Mouse (Mus musculus) left cerebral cortex, adult 2 months (tissue): ENCODE data around the gene Abcc3. TPM values are rescaled to one million over a fixed set of nuclear protein-coding genes. Genes with fewer than 3 reads are reported as not detected.
A peak's percentile ranks its signal among the peaks of the same experiment; 100 is the strongest.

Experiments used
- DNase-seq, 2 experiments: peaks; one replicate each; pipeline ENCODE4 v3.0.0; 2021 to 2022; ENCODE audit warnings: low spot score in 2 of 2, mixed read lengths in 1 of 2; ENCODE audit errors: extremely low spot score in 1 of 2
- H3K27ac ChIP-seq: fragments of 200-600 bp; 2 replicates; pipeline ENCODE4 v1.8.1; 2022
- H3K4me3 ChIP-seq: fragments of 200-600 bp; 2 replicates; pipeline ENCODE4 v1.8.1; 2022
- CTCF ChIP-seq: fragments of 200-600 bp; IDR thresholded peaks from 2 replicates; pipeline ENCODE4 v1.8.1; 2022; ENCODE audit warnings: antibody characterized with exemption, mild to moderate bottlenecking, moderate library complexity
- intact Hi-C: fragments of 180-260 bp; cut with DNase I; formaldehyde crosslinking; loops from one replicate; pipeline ENCODE4 v1.15.1; 2025
- total RNA-seq, 2 experiments: library from RNA; stranded (reverse); gene quantifications; 2 replicates each; pipeline ENCODE4 v1.2.3; 2021

The Abcc3 gene
- total RNA-seq, 2 experiments from 2014 or later = 1.6 to 2.4 TPM

DNA sequence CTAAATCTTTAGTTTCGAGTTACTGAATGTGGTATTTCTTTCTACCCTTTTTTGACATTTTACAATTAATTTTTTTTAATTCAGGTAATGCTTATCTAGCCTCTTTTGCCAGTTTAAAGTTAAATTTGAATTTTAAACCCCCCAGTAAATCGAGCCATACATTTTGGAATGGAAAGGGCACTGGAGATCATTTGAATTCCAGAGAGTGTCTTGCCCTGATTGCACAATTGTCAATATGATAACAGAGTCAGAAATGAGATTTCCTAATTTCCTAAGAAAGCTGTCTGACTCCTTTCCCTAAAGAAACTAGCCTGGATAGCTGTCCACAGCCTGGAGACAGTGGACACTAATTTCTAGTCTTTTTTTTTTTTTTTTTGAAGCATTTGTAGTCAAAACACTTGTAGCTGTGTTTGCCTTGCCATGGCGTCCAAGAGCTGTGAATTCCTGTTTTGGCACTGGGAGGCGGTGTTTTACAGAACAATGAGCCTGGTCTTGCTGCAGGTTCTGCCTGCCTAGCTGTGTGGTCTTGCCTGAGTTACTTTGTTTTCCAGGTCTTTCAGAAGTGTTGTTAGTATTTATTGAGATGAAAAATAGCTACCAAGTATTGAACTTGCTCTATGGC lies 63.4 kb downstream of the Abcc3 start:
- intact Hi-C loops = loop anchor here (2.0 to 10.0 kb wide), 4 partner anchors 75 to 665 kb away; partner anchors contain the start of genes Cacna1g, Ppp1r9b and Rsad1
- TF ChIP-seq CTCF = peak; percentile 55
- DNase-seq = peak; percentile 48 to 58
- Histone ChIP-seq H3K27ac (peak overlapping the region; percentile 100), H3K4me3 (peak overlapping the region; percentile 80)

GRCm38 (mm10) chr11:94328644-94329025 lies 64.2 kb downstream of the Abcc3 start:
- no peak for TF ChIP-seq CTCF
- intact Hi-C loops = loop anchor here (2.0 to 10.0 kb wide), 4 partner anchors 76 to 666 kb away; partner anchors contain the start of genes Cacna1g, Ppp1r9b and Rsad1
- peak overlapping the region; percentile 100 for H3K27ac ChIP-seq
- peak overlapping the region; percentile 80 for H3K4me3 ChIP-seq
- no peak for DNase-seq

DNA sequence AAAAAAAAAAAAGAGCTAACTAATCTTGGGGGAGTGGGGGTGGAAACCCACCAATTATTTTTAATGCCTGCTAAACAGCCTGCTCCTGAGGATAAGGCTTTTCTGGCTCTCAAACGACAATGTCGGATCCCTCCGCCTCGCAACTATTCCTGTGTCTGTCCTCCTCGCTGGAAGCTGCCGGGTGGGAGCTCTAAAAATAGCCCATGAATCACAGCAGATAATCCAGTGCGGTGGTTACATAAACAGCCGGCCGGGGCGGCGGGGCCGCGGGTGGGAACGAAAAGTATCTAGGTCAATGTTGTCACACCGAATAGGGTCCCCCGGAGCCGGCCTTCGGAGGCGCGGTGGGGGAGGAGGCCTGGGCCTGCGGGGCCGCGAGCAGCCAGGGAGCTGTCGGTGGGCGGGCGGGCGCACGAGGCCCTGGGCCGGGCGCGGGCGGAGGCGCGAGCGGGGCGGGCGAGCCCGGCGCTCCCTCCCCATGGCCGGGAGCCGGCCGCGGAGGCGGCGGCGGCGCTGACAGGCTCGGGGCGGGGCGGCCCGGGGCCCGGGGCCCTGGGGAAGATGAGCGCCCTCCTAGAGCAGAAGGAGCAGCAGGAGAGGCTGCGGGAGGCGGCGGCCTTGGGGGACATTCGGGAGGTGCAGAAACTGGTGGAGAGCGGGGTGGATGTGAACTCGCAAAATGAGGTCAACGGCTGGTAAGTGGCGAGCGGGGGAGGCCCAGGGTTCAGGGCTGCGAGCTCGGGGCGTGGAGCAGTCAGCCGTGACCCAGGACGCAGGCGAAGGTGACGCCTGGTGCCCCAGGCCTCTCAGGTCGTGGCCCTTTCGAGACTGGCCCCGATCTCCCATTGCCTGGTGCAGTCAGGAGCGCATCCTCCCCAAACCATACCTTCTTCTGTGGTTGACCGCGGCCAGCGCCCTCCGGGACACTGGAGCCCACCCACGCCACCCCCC lies 64.8 kb downstream of the Abcc3 start, which contains the start of gene Ankrd40:
TSS of gene Ankrd40 (plus strand) at position 309 of the 951 bp plus-strand sequence.
- peak within 1 kb of the TSS; percentile 80 for H3K4me3 ChIP-seq
- intact Hi-C loops = loop anchor here (1.0 to 10.0 kb wide), 5 partner anchors 77 to 667 kb away; partner anchors contain the start of genes Cacna1g, Ppp1r9b and Rsad1
- peak within 1 kb of the TSS; percentile 100 for H3K27ac ChIP-seq
- no peak for TF ChIP-seq CTCF
- DNase-seq = peak; percentile 96 to 98

- TF ChIP-seq CTCF = no peak
- peak overlapping the region; percentile 100 for H3K27ac ChIP-seq
- H3K4me3 ChIP-seq = peak overlapping the region; percentile 80
- no peak for DNase-seq
- intact Hi-C loops = loop anchor here (1.0 to 10.0 kb wide), 3 partner anchors 145 to 668 kb away; partner anchors contain the start of genes Cacna1g and Ppp1r9b
Observed at GRCm38 (mm10) chr11:94326961-94327411, 65.8 kb downstream of the Abcc3 start.

DNA sequence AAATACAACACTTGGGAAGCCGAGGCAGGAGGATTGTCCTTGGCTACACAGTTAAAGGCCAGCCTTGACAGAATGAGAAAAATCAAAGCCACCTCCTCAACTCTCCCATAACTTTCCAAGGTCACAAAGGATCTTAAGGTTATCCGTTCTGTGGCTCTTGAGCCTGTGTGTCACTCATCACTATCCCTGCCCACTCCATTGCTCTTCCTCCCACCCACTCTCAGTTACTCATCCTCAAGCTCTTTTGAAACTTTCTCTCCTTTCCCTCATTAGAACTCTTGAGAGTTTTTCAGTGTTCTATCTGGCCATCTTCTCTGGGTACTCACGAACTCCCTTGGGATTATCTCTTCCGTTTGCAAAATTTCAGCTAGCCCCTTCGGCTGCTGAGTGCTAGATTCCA lies 68.2 kb downstream of the Abcc3 start:
- intact Hi-C loops = loop anchor here (5.0 to 10.0 kb wide), 2 partner anchors 148 to 670 kb away; partner anchors contain the start of genes Cacna1g and Ppp1r9b
- H3K4me3 ChIP-seq = no peak overlapping the region
- no peak for DNase-seq
- TF ChIP-seq CTCF = no peak
- no peak overlapping the region for H3K27ac ChIP-seq

DNA sequence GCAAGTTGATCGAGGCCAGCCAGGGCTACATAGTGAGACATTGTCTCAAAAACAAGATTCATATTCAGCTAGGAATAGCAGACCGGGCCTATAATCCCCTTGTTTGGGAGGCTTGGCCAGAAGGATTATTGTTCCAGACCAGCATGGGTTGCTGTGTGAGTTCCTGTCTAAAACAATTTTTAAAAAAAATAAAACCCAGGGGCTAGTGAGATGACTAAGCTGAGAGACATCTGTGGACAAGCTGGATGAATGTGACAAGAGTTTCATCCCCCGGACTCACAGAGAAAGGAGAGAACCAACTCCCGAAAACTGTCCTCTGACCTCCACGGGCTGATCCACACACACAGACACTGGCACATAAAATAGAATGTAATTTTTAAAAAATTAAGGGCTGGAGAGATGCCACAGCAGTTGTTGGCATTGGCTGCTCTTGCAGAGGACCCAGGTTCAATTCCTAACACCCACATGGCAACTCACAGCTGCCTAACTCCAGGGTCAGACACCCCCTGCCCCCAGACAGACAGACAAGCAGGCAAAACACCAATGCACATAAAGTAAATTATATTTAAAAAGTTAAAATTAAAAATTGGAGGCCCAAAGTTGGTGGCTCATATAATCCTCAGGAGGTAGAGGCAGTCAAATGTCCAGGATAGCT lies 69.4 kb downstream of the Abcc3 start:
- TF ChIP-seq CTCF = no peak
- intact Hi-C loops = loop anchor here (2.0 to 10.0 kb wide), 2 partner anchors 113 to 671 kb away; partner anchors contain the start of genes Ppp1r9b and Tob1
- H3K27ac ChIP-seq = no peak overlapping the region; the same call in 1 of the 2 replicates
- H3K4me3 ChIP-seq = no peak overlapping the region
- no peak for DNase-seq

DNA sequence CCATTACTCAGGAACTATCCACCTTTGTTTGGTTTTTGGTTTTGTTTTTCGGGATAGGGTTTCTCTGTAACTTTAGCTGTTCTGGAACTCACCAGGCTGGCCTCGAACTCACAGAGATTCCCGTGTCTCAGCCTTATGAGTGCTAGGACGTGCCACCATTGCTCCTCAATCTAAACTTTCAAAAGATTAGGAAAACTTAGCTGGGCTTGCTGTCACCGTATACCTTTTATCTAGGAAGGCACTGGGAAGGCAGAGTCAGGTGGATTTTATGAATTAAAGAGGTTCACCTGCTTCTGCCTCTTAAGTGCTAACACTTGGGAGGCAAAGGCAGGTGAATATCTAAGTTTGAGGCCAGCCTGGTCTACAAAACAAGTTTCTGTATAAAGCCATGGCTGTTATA lies 70.2 kb downstream of the Abcc3 start:
- TF ChIP-seq CTCF = no peak
- intact Hi-C loops = loop anchor here (2.0 to 10.0 kb wide), 2 partner anchors 112 to 672 kb away; partner anchors contain the start of genes Ppp1r9b and Tob1
- DNase-seq = no peak
- Histone ChIP-seq H3K27ac (peak overlapping the region; percentile 99), H3K4me3 (peak overlapping the region; percentile 98)

DNA sequence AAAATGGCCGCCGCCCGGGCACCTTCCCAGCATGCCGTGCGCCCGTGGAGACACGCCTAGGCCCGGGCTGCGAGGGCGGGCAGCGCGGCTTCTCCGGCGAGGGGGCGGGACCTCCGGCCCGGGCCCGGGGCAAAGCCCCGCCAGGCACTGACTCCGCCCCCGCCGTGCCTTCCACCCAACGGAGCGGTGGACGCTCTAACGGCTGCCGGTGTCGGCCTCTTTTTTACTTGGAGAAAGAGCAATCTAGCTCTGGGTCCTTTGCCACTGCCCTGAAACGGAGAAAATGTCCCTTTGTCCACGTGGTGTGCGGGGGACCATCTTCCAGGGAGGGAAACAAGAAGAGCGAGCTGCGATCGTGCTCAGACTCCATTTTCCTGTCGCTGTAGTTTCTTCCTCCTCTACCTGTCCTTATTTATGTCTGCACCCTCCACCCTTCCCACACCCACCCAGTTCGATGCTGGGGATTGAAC lies 70.8 kb downstream of the Abcc3 start, which contains the start of gene Luc7l3:
TSS of gene Luc7l3 (minus strand) at position 58 of the 470 bp plus-strand sequence.
- intact Hi-C loops = loop anchor here (2.0 to 10.0 kb wide), 2 partner anchors 111 to 673 kb away; partner anchors contain the start of genes Ppp1r9b and Tob1
- DNase-seq = peak; percentile 95 to 97
- Histone ChIP-seq H3K4me3 (peak within 1 kb of the TSS; percentile 98), H3K27ac (peak within 1 kb of the TSS; percentile 99)
- no peak for TF ChIP-seq CTCF

DNA sequence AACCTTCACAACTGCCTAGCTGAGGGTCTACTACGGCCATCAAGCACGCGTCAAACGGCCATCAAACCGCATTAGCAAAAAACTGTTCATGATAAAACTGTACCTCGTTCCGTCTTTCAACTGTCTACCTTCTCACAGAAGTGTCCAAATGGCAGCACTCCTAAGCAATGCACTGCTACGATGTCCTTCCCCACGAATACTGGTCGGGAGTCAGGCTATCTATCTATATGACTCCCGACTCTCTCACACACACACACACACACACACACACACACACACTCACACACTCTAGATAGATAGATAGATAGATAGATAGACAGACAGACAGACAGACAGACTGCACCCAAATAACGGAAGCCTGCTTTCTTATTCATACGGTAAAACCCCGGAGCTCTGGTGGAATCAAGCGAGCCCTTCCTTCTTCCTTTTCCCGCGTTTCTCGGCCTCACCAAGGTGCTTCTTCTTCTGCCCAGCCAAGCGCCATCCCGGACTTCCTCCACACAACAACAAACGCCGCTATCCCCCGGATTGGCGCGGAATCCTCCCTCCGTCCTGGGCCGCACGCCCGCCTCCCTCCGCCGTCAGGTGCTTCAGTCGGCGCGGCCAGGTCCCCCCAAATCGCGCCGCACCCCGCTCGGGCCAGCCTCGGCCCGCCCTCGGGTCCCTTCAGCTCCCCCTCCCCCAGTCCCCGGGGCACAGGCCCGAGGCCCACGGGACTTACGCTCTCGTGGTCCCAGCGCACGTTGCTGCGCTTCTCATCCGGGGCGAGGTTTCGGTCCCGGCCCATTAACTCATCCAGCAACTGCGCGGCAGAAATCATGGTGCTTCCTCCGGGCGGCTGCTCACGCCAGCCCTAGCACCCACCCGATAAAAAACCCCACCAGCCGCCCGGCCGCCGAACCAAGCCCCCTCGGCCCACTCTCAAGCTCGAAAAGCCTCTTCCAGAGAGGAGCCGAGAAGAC lies 71.5 kb downstream of the Abcc3 start:
- TF ChIP-seq CTCF = no peak
- DNase-seq = no peak
- peak overlapping the region; percentile 98 for H3K4me3 ChIP-seq
- H3K27ac ChIP-seq = peak overlapping the region; percentile 99
- intact Hi-C loops = loop anchor here (10.0 kb wide), 1 partner anchor 674 kb away; the partner anchor contains the start of gene Ppp1r9b

GRCm38 (mm10) chr11:94318056-94318455 lies 74.7 kb downstream of the Abcc3 start:
- no peak for TF ChIP-seq CTCF
- DNase-seq = no peak
- Histone ChIP-seq H3K27ac (no peak overlapping the region), H3K4me3 (no peak overlapping the region)
- intact Hi-C loops = no loop called here
